Mouse (Mus musculus): Measurements from ENCODE around the gene Pisd. TPM values are rescaled to one million over a fixed set of nuclear protein-coding genes. Genes with fewer than 3 reads are reported as not detected.
"Not testable (repeated sequence)": the region's sequence is repeated elsewhere in the genome, so short reads cannot be mapped to it uniquely, and the experiment has no call there.

Pisd gene
- 79.9 and 82.1 TPM in 2 replicates for polyA plus RNA-seq (2016; fragmentation: Nextera tagmentation; extraction: Ambion mirVana)

DNA sequence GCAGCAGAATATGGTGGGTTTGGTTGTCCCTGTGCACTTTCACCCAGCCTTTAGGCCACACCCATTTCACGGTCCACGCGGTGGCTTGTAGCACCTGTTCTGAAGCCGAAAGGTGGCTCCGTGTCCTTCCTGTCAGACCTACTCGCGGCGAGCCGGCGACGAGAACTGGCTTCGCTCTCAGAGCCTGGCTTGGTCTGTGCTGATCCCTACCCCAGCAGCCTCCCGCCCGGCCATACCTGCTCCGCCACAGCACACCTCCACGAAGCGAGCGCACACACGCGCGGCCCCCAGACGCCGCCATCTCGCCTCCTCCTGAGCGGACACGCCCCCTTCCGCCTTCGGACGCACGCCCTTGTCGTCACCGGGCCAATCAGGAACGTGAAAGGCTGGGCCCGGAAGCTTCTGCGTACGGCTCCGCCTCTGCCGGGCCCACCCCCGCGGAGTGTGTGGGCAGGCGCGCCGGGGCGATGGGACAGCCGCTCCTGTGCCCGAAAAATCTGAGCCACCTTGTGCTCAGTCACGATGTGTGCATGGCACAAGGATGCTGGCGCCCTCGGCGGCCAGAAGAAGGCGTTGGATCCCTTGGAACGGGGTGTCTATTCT lies at the start of gene Pisd:
Pisd (minus strand) TSS at position 334 of the 603 bp plus-strand sequence.
- Histone ChIP-seq H3K4me3 (peak within 1 kb of the TSS; percentile 90), H3K27ac (replicated peaks) (peak within 1 kb of the TSS; percentile 83), H3K36me3 (peaks cover 34% of the 10 kb centered on the region), H3K27me3 (ENCODE audit: low read depth, poor library complexity, severe bottlenecking) (no peaks in the 10 kb centered on the region), H3K4me1 (peaks cover 13% of the 10 kb centered on the region), H3K9me3 (replicated peaks) (no peaks in the 10 kb centered on the region)
- peak; percentile 91 for DNase-seq (ENCODE audit: low spot score)
- WGBS, result under 1% methylated on average over 52 of the region's 52 CpGs

DNA sequence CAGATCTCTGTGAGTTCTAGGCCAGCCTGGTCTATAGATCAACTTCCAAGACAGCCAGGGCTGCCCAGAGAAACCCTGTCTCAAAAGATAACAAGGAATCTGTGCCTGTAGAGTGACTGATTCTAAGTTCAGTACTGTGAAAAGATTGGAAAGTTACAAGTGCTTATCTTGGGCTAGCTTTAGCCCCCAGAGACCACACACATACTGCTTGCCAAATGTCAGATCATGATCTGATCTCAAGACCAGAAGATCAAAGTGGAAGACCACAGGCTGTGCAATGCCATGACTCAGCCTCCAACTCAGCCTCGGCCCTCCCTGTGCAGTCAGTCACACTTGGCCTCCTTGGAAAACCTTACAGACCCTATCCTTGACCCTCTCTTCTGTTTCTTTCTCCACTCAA lies 49.1 kb upstream of the Pisd start:
- Histone ChIP-seq H3K27ac (replicated peaks) (no peak overlapping the region), H3K4me3 (no peak overlapping the region), H3K4me1 (no peaks in the 10 kb centered on the region), H3K36me3 (peaks cover 97% of the 10 kb centered on the region), H3K27me3 (ENCODE audit: low read depth, poor library complexity, severe bottlenecking) (no peaks in the 10 kb centered on the region), H3K9me3 (replicated peaks) (no peaks in the 10 kb centered on the region)
- no peak for DNase-seq (ENCODE audit: low spot score)
- WGBS, result 84% methylated on average over 1 of the region's 1 CpGs

- DNase-seq (ENCODE audit: low spot score), result no peak
- 84% methylated on average over 2 of the region's 2 CpGs for WGBS
- H3K27me3 ChIP-seq (ENCODE audit: low read depth, poor library complexity, severe bottlenecking), result no peaks in the 10 kb centered on the region
- no peak overlapping the region for H3K4me3 ChIP-seq
- H3K9me3 ChIP-seq (replicated peaks), result no peaks in the 10 kb centered on the region
- H3K36me3 ChIP-seq, result peaks cover 98% of the 10 kb centered on the region
- H3K4me1 ChIP-seq, result no peaks in the 10 kb centered on the region
- no peak overlapping the region for H3K27ac ChIP-seq (replicated peaks)
These were observed 44.6 kb upstream of the Pisd start for GRCm38 (mm10) chr5:32830054-32830453.

DNA sequence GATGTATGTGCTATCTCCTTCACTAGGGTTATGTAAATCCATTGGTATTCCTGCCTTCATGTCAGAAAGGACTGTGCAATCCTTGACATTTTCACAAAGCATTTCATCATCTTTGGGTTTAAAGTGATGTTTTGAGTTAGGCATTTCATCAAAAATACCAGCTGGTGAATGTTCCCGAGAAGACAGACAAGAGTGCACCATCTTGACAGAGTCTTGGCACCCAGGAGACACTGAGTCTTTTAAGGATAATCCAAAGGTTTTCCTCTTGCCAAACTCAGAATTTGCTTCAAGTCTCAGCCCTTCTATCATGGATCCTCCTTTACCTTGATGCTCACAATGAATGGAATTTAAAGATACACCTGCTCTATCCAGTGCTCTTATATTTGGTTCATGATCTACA lies 43.3 kb upstream of the Pisd start:
- not testable (repeated sequence) for H3K4me1 ChIP-seq; DNase-seq (ENCODE audit: low spot score); H3K27ac ChIP-seq (replicated peaks); H3K27me3 ChIP-seq (ENCODE audit: low read depth, poor library complexity, severe bottlenecking); H3K9me3 ChIP-seq (replicated peaks); H3K4me3 ChIP-seq
- WGBS, result 90% methylated on average over 1 of the region's 1 CpGs
- H3K36me3 ChIP-seq, result peaks cover 91% of the 10 kb centered on the region

GRCm38 (mm10) chr5:32827009-32827408 lies 41.6 kb upstream of the Pisd start, which contains the start of gene Gm20671:
Gene Gm20671 (minus strand): TSS chr5:32827109.
- H3K27me3 ChIP-seq (ENCODE audit: low read depth, poor library complexity, severe bottlenecking), result no peaks in the 10 kb centered on the region
- H3K27ac ChIP-seq (replicated peaks), result no peak within 1 kb of the TSS
- no peak within 1 kb of the TSS for H3K4me3 ChIP-seq
- WGBS, result 96% methylated on average over 7 of the region's 7 CpGs
- peaks cover 86% of the 10 kb centered on the region for H3K36me3 ChIP-seq
- no peaks in the 10 kb centered on the region for H3K9me3 ChIP-seq (replicated peaks)
- DNase-seq (ENCODE audit: low spot score), result no peak
- H3K4me1 ChIP-seq, result no peaks in the 10 kb centered on the region

DNA sequence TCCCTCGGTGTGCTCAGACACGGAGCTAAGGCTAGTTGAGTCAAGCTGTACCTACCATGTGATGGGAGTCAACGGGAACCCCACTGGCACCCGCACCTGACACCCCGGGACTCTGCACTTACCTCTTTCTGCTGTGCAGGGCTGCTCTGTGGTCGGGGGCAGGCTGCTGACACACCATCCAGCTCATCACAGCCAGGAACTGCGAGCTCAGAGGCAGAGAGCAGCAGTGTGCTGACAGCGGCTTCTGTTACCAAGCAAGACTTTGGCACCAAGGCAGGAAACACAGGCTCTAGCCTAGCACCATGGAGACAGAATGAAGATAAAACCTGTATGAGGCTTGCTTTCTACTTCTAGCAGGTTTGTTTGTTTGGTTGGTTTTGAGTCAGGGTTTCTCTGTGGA lies 35.0 kb upstream of the Pisd start:
- no peak overlapping the region for H3K27ac ChIP-seq (replicated peaks)
- no peaks in the 10 kb centered on the region for H3K27me3 ChIP-seq (ENCODE audit: low read depth, poor library complexity, severe bottlenecking)
- WGBS, result 94% methylated on average over 8 of the region's 8 CpGs
- H3K36me3 ChIP-seq, result peaks cover 85% of the 10 kb centered on the region
- DNase-seq (ENCODE audit: low spot score), result no peak
- no peaks in the 10 kb centered on the region for H3K9me3 ChIP-seq (replicated peaks)
- H3K4me3 ChIP-seq, result no peak overlapping the region
- H3K4me1 ChIP-seq, result no peaks in the 10 kb centered on the region

- Histone ChIP-seq H3K9me3 (replicated peaks) (no peaks in the 10 kb centered on the region), H3K4me3 (no peak overlapping the region), H3K27me3 (ENCODE audit: low read depth, poor library complexity, severe bottlenecking) (no peaks in the 10 kb centered on the region), H3K4me1 (no peaks in the 10 kb centered on the region), H3K27ac (replicated peaks) (no peak overlapping the region), H3K36me3 (peaks cover 84% of the 10 kb centered on the region)
- WGBS, result 89% methylated on average over 4 of the region's 4 CpGs
- DNase-seq (ENCODE audit: low spot score), result no peak
These were observed 29.9 kb upstream of the Pisd start for GRCm38 (mm10) chr5:32815396-32815795.

DNA sequence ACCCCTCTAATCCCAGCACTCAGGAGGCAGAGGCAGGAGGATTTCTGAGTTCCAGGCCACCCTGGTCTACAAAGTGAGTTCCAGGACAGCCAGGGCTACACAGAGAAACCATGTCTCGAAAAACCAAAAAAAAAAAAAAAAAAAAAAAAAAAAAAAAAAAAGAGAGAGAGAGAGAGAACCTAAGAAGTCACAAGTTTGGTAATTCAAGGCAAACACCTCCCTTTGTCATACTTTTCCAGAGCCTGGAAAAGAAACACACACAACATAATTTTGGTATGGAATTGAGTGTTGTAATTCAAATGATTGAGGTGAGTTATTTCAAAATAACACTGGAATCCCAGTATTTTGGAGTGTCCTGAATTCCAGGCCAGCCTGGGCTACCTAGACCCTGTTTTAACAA lies 1.0 kb upstream of the Pisd start:
- WGBS, result 83% methylated on average over 1 of the region's 1 CpGs
- not testable (repeated sequence) for H3K27me3 ChIP-seq (ENCODE audit: low read depth, poor library complexity, severe bottlenecking); H3K27ac ChIP-seq (replicated peaks); H3K9me3 ChIP-seq (replicated peaks); DNase-seq (ENCODE audit: low spot score); H3K4me3 ChIP-seq
- peaks cover 13% of the 10 kb centered on the region for H3K4me1 ChIP-seq
- H3K36me3 ChIP-seq, result peaks cover 38% of the 10 kb centered on the region

DNA sequence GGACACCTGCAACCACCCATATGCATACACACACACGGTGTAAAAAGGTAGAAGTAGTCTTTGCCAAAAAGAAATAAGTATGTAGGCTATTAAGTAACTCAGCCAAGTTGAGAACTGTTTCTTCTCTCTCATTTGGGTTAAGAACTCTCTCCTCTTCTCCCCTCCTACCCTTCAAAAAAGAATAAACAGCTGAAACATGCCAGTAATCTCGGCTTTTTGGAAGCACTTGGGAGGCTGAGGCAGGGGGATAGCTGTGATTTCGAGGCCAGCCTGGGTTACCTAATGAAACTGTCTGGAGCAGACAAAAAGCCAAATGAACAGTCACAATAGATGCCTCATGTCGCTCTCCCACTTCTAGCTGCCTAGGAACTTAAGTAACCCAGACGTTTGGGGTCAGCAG lies 720 bp downstream of the Pisd start:
- no peak overlapping the region for H3K27ac ChIP-seq (replicated peaks)
- H3K27me3 ChIP-seq (ENCODE audit: low read depth, poor library complexity, severe bottlenecking), result no peaks in the 10 kb centered on the region
- H3K36me3 ChIP-seq, result peaks cover 28% of the 10 kb centered on the region
- 29% methylated on average over 5 of the region's 5 CpGs for WGBS
- H3K4me1 ChIP-seq, result peaks cover 13% of the 10 kb centered on the region
- H3K4me3 ChIP-seq, result peak overlapping the region; percentile 90
- DNase-seq (ENCODE audit: low spot score), result no peak
- H3K9me3 ChIP-seq (replicated peaks), result no peaks in the 10 kb centered on the region

- H3K4me1 ChIP-seq, result peaks cover 13% of the 10 kb centered on the region
- 96% methylated on average over 5 of the region's 5 CpGs for WGBS
- no peak overlapping the region for H3K4me3 ChIP-seq
- no peaks in the 10 kb centered on the region for H3K27me3 ChIP-seq (ENCODE audit: low read depth, poor library complexity, severe bottlenecking)
- no peak for DNase-seq (ENCODE audit: low spot score)
- H3K9me3 ChIP-seq (replicated peaks), result no peaks in the 10 kb centered on the region
- H3K27ac ChIP-seq (replicated peaks), result no peak overlapping the region
- peaks cover 9% of the 10 kb centered on the region; the same call in 1 of the 2 replicates for H3K36me3 ChIP-seq
These were observed 3.9 kb downstream of the Pisd start for GRCm38 (mm10) chr5:32781596-32781995.

DNA sequence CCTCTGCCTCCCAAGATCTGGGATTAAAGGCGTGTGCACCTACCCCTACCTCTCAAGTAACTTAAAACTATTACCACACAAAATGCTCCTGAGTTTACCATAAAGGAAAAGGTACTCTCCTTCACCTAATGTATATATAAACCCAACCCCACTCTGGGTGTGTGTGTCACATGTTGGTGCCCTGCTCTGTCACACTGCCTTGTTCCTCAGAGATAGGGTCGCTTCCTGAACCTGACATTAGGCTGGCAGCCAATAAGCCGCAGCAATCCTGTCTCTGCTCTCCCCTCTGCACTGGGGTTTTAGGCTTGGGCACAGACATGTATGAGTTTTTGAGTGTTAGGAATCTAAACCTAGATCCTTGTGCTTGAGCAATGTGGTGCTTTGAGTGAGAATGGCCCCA lies 7.3 kb downstream of the Pisd start:
- H3K36me3 ChIP-seq, result peaks cover 22% of the 10 kb centered on the region
- no peak for DNase-seq (ENCODE audit: low spot score)
- H3K4me1 ChIP-seq, result no peaks in the 10 kb centered on the region

GRCm38 (mm10) chr5:32772361-32772760 lies 13.1 kb downstream of the Pisd start:
- no peak overlapping the region for H3K4me3 ChIP-seq
- WGBS, result 88% methylated on average over 2 of the region's 2 CpGs
- no peaks in the 10 kb centered on the region for H3K4me1 ChIP-seq
- H3K36me3 ChIP-seq, result peaks cover 33% of the 10 kb centered on the region
- H3K9me3 ChIP-seq (replicated peaks), result no peaks in the 10 kb centered on the region
- H3K27ac ChIP-seq (replicated peaks), result no peak overlapping the region
- no peaks in the 10 kb centered on the region for H3K27me3 ChIP-seq (ENCODE audit: low read depth, poor library complexity, severe bottlenecking)
- no peak for DNase-seq (ENCODE audit: low spot score)

More for the DNA sequence above, 7.3 kb downstream of the Pisd start:
- Histone ChIP-seq H3K9me3 (replicated peaks) (no peaks in the 10 kb centered on the region), H3K4me3 (no peak overlapping the region), H3K27ac (replicated peaks) (no peak overlapping the region), H3K27me3 (ENCODE audit: low read depth, poor library complexity, severe bottlenecking) (no peaks in the 10 kb centered on the region)
- WGBS, result 92% methylated on average over 3 of the region's 3 CpGs

GRCm38 (mm10) chr5:32767636-32768373 lies 17.6 kb downstream of the Pisd start:
- no peaks in the 10 kb centered on the region for H3K27me3 ChIP-seq (ENCODE audit: low read depth, poor library complexity, severe bottlenecking)
- no peak overlapping the region for H3K4me3 ChIP-seq
- DNase-seq (ENCODE audit: low spot score), result no peak
- H3K4me1 ChIP-seq, result no peaks in the 10 kb centered on the region
- H3K9me3 ChIP-seq (replicated peaks), result no peaks in the 10 kb centered on the region
- WGBS, result 91% methylated on average over 4 of the region's 4 CpGs
- H3K27ac ChIP-seq (replicated peaks), result no peak overlapping the region
- H3K36me3 ChIP-seq, result peaks cover 36% of the 10 kb centered on the region
